Mouse (Mus musculus) intestine, embryonic 16.5 days (tissue): ENCODE results near the gene Babam2. TPM values are rescaled to one million over a fixed set of nuclear protein-coding genes. Genes with fewer than 3 reads are reported as not detected.

Source experiments
- ATAC-seq: fragments of 200-750 bp; cut with Nextera tagmentation; 2 replicates; pipeline ENCODE4 v1.8.0; 2017; ENCODE audit warnings: moderate TSS enrichment, moderate library complexity
- H3K27ac ChIP-seq: fragments of 300-500 bp; sonication (generic); 2 replicates; pipeline ENCODE4 v1.5.1; 2014; ENCODE audit warnings: mild to moderate bottlenecking, low read length
- H3K27me3 ChIP-seq: fragments of 300-500 bp; sonication (generic); replicated peaks from 2 replicates; pipeline ENCODE4 v1.6.1; 2014; ENCODE audit warnings: low read length, control low read depth, mixed read lengths; ENCODE audit not compliant: control insufficient read depth, insufficient read depth
- H3K36me3 ChIP-seq: fragments of 300-500 bp; sonication (generic); 2 replicates; pipeline ENCODE4 v1.6.1; 2014; ENCODE audit warnings: low read length, control low read depth; ENCODE audit not compliant: control insufficient read depth, insufficient read depth
- H3K4me1 ChIP-seq: fragments of 300-500 bp; sonication (generic); 2 replicates; pipeline ENCODE4 v1.6.1; 2014; ENCODE audit warnings: low read length, control low read depth, mixed read lengths; ENCODE audit not compliant: control insufficient read depth, insufficient read depth
- H3K4me2 ChIP-seq: fragments of 300-500 bp; sonication (generic); 2 replicates; pipeline ENCODE4 v1.6.1; 2014; ENCODE audit warnings: low read depth, low read length, control low read depth
- H3K4me3 ChIP-seq: fragments of 300-500 bp; sonication (generic); 2 replicates; pipeline ENCODE4 v1.5.1; 2014; ENCODE audit warnings: mild to moderate bottlenecking, low read length
- H3K9ac ChIP-seq: fragments of 300-500 bp; sonication (generic); 2 replicates; pipeline ENCODE4 v1.6.1; 2014; ENCODE audit warnings: low read depth, low read length
- H3K9me3 ChIP-seq: fragments of 300-500 bp; sonication (generic); 2 replicates; pipeline ENCODE4 v1.6.1; 2016; ENCODE audit warnings: low read length, control low read depth; ENCODE audit not compliant: control insufficient read depth
- WGBS: fragments of 180-500 bp; shearing (Covaris S2); extraction: QIAGEN DNeasy Blood & Tissue Kit; methylation state at CpG from one replicate; pipeline ENCODE4 v1.1.7; 2014; 5-methylcytosine and 5-hydroxymethylcytosine counted together
- polyA plus RNA-seq: library from polyadenylated mRNA; unstranded; fragments of >200 nt; fragmentation: Nextera tagmentation; extraction: Ambion mirVana; gene quantifications from 2 replicates; pipeline ENCODE4 v1.2.1, GENCODE M21; 2015

Babam2 gene
- polyA plus RNA-seq, 1 experiment from 2014 or later = 69.0 TPM

DNA sequence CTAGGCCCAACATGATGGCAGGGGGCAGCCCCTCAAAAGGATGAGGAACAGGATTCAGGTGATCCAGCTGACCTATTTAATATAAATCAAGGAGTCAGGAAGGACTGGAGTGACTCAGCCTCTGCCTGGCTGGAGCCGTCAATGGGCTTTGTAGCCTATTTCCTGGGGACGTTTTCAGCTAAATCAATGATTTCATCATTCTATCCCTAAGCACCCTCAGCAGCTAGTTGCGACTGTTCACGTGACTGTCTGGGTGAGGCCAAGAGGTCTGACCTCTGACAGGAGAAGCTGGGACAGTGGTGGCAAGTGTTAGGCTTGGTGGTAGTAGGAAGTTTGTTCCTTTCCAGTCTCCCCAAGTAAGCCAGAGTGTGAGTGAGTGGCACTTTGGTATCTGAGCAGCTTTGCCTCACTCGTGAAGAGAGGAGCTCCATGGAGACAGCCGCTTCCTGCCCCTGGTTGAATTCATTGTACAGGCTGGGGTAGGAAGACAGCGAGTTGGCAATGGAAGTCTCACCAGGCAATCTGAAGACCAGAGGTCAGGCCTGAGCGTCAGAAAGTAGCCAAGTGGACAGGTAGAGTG is 337.1 kb downstream of the Babam2 start:
- H3K4me3 ChIP-seq = no peak overlapping the region
- no peaks in the 10 kb centered on the region for H3K27me3 ChIP-seq
- no peak overlapping the region for H3K9ac ChIP-seq
- WGBS = 80% methylated on average over 8 of the region's 8 CpGs
- ATAC-seq = no peak
- H3K27ac ChIP-seq = no peak overlapping the region
- no peaks in the 10 kb centered on the region for H3K36me3 ChIP-seq
- H3K9me3 ChIP-seq = no peaks in the 10 kb centered on the region
- no peak overlapping the region for H3K4me2 ChIP-seq
- 0 out of 2 replicates have a peak, but pooled peaks cover 4% of the 10 kb centered on the region for H3K4me1 ChIP-seq

DNA sequence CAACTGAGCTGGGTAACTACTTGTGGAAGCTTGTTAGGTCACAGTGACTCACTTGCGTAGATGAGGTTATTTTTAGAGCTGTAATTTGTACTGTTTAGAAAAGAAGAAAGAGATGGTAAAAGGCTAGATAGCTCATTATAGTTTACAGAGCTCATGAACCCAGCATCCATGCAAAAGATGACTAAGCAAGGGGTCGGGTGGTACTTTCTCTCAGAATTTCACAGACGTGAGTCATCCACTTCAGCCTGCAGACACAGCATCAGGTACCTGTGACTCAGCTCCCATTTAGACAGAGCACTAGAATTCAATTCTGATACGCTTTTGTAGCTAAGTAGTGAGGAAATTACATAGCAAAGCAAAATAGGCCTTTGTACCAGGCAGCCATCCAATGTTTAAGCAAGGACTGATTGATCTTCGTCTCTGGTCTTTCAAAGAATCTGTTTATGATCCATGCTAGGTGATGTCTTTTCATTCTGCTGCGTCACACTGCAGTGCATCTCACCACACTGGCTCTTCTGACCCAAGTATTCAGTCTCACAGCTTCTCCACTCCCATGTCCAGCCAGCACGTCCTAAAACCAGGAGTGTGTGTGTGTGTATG is 338.3 kb downstream of the Babam2 start:
- no peaks in the 10 kb centered on the region for H3K27me3 ChIP-seq
- WGBS = 47% methylated on average over 7 of the region's 7 CpGs
- no peak overlapping the region for H3K4me2 ChIP-seq
- H3K36me3 ChIP-seq = no peaks in the 10 kb centered on the region
- no peak for ATAC-seq
- 0 out of 2 replicates have a peak, but pooled peaks cover 4% of the 10 kb centered on the region for H3K4me1 ChIP-seq
- no peak overlapping the region for H3K9ac ChIP-seq
- H3K9me3 ChIP-seq = no peaks in the 10 kb centered on the region
- no peak overlapping the region for H3K4me3 ChIP-seq
- no peak overlapping the region for H3K27ac ChIP-seq

DNA sequence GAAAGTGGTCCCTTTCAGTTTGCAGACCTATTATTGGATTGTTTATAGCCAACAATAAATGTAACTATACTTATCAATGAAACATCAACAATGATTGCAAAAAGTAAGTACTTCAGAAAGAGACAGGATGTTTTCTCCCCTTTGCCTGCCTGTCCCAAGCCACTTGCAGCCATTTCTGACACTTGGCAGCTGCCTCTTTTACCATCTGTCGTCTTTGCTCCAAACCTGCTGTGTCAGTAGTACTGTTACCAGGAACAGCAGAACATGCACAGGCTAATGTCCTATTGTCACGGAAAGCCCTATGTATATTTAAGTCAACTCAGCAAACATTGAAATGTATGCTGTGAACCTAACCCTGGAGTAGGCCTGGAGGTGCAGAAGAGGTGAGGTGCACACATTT is 339.4 kb downstream of the Babam2 start:
- WGBS = 60% methylated on average over 2 of the region's 2 CpGs
- H3K4me1 ChIP-seq = 0 out of 2 replicates have a peak, but pooled peaks cover 4% of the 10 kb centered on the region

DNA sequence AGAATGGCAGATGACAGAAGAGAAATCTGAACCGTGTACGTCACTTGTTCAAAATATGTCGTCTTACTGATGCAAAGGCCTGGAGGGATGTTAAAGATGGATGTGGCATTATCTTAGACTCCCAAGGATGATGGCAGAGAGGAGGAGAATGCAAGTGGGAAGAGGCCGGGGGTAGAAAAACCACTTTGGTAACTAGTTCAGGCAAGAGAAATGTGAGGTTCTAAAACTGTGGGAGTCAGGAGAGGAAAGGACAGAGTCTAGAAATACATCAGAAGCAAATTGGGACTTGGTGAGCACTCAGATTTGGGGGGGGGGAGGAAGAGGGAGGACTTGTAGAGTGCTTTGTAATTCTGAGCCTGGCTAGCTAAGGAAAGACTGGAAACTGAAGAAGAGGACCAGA is 340.1 kb downstream of the Babam2 start:
- Histone ChIP-seq H3K9me3 (no peaks in the 10 kb centered on the region), H3K27me3 (no peaks in the 10 kb centered on the region), H3K4me3 (no peak overlapping the region), H3K4me2 (no peak overlapping the region), H3K4me1 (0 out of 2 replicates have a peak, but pooled peaks cover 4% of the 10 kb centered on the region), H3K36me3 (no peaks in the 10 kb centered on the region), H3K9ac (no peak overlapping the region), H3K27ac (no peak overlapping the region)
- WGBS = 88% methylated on average over 4 of the region's 4 CpGs
- no peak for ATAC-seq

More for the DNA sequence above, 339.4 kb downstream of the Babam2 start:
- ATAC-seq = no peak
- no peak overlapping the region for H3K4me2 ChIP-seq
- H3K9me3 ChIP-seq = no peaks in the 10 kb centered on the region
- H3K36me3 ChIP-seq = no peaks in the 10 kb centered on the region
- H3K27me3 ChIP-seq = no peaks in the 10 kb centered on the region
- H3K4me3 ChIP-seq = no peak overlapping the region
- H3K27ac ChIP-seq = no peak overlapping the region
- H3K9ac ChIP-seq = no peak overlapping the region

DNA sequence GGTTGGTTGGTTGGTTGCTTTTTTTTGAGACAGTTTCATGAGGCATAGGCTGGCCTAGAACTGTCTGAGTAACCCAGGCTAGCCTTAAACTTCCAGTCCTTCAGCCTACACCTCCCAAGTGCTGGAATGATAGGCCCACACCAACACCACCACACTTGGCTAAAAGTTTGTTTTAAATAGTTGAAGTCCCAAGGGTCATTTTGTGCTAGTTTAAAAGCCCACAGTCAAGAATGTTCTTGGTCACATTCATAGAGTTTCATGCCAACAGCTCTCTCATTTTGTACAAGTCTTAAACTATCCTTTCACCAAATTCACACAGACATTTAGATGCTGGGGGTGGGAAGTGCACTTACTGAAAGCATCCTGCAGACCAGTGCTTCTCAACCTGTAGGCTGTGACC is 341.5 kb downstream of the Babam2 start:
- no peak overlapping the region for H3K27ac ChIP-seq
- no peak overlapping the region for H3K4me3 ChIP-seq
- peaks cover 7% of the 10 kb centered on the region for H3K4me1 ChIP-seq

DNA sequence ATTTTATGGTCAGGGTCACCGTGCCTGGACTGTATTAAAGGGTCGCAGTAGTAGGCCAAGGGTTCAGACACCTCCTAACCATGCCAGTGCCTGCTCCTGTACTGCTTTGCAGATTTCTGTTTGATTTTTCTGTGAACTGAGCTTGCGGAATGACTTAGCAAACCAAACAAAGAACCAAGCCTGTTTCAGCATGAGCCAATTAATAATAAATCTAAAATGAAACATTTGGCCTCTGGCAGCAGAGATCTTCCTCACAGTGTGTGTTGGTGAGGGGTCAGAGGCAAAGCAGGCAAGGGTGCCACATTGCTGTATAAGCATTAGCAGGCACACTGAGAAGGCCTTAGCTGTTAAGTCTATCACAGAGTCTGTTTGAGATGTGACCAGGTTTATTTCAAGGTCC is 342.0 kb downstream of the Babam2 start:
- H3K36me3 ChIP-seq = no peaks in the 10 kb centered on the region
- H3K9ac ChIP-seq = no peak overlapping the region
- H3K27me3 ChIP-seq = no peaks in the 10 kb centered on the region
- no peak overlapping the region for H3K27ac ChIP-seq
- WGBS = 73% methylated on average over 3 of the region's 3 CpGs
- peaks cover 8% of the 10 kb centered on the region for H3K4me1 ChIP-seq
- H3K4me2 ChIP-seq = no peak overlapping the region
- ATAC-seq = no peak
- H3K9me3 ChIP-seq = no peaks in the 10 kb centered on the region
- H3K4me3 ChIP-seq = no peak overlapping the region

More for the DNA sequence above, 341.5 kb downstream of the Babam2 start:
- Histone ChIP-seq H3K4me2 (no peak overlapping the region), H3K9me3 (no peaks in the 10 kb centered on the region), H3K27me3 (no peaks in the 10 kb centered on the region), H3K9ac (no peak overlapping the region), H3K36me3 (no peaks in the 10 kb centered on the region)
- no peak for ATAC-seq

DNA sequence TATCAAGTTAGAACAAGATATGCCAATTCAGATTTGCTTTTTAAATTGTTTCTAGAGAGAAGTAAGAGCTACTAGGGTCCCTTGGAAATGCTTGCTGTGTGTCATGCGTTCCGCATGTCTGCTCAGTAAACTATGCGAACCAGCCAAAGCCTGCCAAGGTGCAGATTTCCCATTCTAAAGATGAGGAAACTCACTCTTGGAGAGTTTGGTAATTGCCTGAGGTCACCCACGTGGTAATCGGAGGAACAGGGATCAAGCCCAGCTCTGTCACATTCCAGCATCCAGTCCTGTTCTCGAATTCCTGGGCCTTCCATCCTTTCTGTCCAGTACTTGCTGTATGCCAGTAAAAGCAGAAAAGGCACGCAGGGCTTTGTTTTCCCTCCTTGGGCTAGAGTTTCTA is 345.7 kb downstream of the Babam2 start:
- Histone ChIP-seq H3K36me3 (no peaks in the 10 kb centered on the region), H3K4me2 (no peak overlapping the region), H3K9me3 (no peaks in the 10 kb centered on the region), H3K27me3 (no peaks in the 10 kb centered on the region), H3K4me3 (no peak overlapping the region), H3K9ac (no peak overlapping the region), H3K4me1 (peaks cover 8% of the 10 kb centered on the region), H3K27ac (no peak overlapping the region)
- ATAC-seq = no peak
- WGBS = 81% methylated on average over 7 of the region's 7 CpGs

DNA sequence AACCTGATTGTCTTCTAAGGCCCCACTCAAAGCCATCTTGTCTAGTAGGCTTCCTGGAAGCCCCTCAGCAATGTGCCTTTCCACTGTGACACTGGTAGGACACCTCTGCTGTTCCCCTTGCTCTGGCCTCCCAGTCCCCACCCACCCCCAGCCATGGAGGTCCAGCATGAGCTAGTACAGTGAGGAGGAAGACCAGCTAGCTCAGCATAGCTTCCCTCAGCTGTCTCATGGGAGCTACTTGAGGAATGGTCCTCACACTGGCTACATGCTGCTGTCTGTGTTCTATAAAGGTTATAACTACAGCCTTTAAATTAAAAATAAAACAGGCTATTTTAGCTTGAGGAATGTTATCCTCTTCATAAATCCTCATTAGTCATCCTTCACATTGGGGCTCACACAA is 346.5 kb downstream of the Babam2 start:
- no peak overlapping the region for H3K4me3 ChIP-seq
- no peaks in the 10 kb centered on the region for H3K36me3 ChIP-seq
- no peaks in the 10 kb centered on the region for H3K27me3 ChIP-seq
- peaks cover 8% of the 10 kb centered on the region for H3K4me1 ChIP-seq
- H3K9me3 ChIP-seq = no peaks in the 10 kb centered on the region
- H3K9ac ChIP-seq = no peak overlapping the region
- no peak for ATAC-seq
- no peak overlapping the region for H3K27ac ChIP-seq
- H3K4me2 ChIP-seq = no peak overlapping the region

DNA sequence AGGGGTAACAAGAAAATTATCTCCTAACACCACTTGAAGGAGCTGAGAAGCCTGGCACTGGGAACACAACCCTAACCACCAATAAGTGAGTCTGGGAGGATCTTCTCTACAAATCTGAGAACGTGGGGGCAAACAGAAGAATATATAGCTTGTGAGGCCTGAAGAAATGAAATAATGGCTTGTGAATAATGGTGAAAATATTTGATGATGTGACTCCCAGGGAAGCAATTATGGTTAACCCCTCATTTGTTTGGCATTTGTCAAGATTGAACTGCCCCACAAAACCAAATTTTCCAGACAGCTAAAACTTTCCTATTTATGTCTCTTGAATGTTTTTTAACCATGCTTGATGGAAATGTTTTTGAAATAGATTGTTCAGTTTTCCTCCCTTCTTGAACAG is 354.4 kb downstream of the Babam2 start:
- H3K27me3 ChIP-seq = no peaks in the 10 kb centered on the region
- WGBS = 65% methylated on average over 1 of the region's 1 CpGs

DNA sequence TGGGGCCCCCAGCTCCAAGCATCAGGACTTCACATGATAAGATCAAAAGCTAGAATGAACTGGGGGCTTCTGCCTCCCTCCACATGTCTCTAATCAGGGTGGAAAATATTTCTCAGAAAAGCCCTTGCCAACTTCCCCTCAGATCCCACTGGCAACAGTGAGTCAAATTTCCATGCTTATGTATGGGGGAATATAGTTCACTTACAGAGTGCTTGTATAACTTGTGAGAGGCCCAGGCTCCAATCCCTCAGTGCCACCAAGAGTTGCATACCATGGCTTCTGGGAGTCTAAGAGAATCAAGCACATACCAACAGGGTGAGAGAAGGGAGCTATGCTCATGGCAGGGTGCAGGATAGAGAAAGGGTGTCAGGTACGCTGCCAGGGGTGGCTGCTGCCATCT is 355.0 kb downstream of the Babam2 start:
- ATAC-seq = no peak
- no peak overlapping the region for H3K9ac ChIP-seq
- no peaks in the 10 kb centered on the region for H3K9me3 ChIP-seq
- no peaks in the 10 kb centered on the region for H3K27me3 ChIP-seq
- H3K4me2 ChIP-seq = no peak overlapping the region
- H3K36me3 ChIP-seq = no peaks in the 10 kb centered on the region
- H3K27ac ChIP-seq = no peak overlapping the region
- 0 out of 2 replicates have a peak, but pooled peaks cover 4% of the 10 kb centered on the region for H3K4me1 ChIP-seq
- 95% methylated on average over 1 of the region's 1 CpGs for WGBS
- H3K4me3 ChIP-seq = no peak overlapping the region

More for the DNA sequence above, 354.4 kb downstream of the Babam2 start:
- Histone ChIP-seq H3K36me3 (no peaks in the 10 kb centered on the region), H3K9me3 (no peaks in the 10 kb centered on the region), H3K4me3 (no peak overlapping the region), H3K4me1 (0 out of 2 replicates have a peak, but pooled peaks cover 4% of the 10 kb centered on the region), H3K9ac (no peak overlapping the region), H3K27ac (no peak overlapping the region), H3K4me2 (no peak overlapping the region)
- no peak for ATAC-seq
